Mouse (Mus musculus): ENCODE data around the gene Sdad1. TPM values are rescaled to one million over a fixed set of nuclear protein-coding genes. Genes with fewer than 3 reads are reported as not detected.

The Sdad1 gene
- polyA plus RNA-seq, 1 experiment, result 7.5 TPM

DNA sequence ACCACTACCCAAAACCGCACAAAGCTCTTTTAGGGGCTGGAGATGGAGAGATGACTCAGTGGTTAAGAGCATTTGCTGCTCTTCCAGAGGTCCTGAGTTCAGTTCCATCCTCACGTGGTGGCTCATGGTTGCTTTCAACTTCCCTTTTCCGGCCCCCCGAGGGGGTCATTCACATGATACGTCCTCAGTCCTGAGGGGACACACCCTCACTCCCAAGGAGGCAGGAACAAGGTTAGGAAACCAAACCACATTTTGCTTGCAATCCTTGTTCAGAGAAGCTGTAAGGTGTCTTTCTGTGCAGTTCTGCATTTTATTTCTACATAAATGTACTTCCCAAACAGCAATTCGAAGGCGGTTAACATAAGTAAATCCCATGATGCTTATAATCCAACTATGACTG lies 39.8 kb downstream of the Sdad1 start:
- Histone ChIP-seq H3K4me3 (no peak overlapping the region), H3K36me3 (ENCODE audit: control insufficient read depth, insufficient read depth) (no peaks in the 10 kb centered on the region), H3K4me2 (ENCODE audit: low read depth) (no peak overlapping the region), H3K79me2 (ENCODE audit: control insufficient read depth, insufficient read depth) (no peaks in the 10 kb centered on the region), H3ac (ENCODE audit: control insufficient read depth, insufficient read length) (no peak overlapping the region), H3K27me3 (ENCODE audit: control insufficient read depth, insufficient read depth, insufficient read length) (no peaks in the 10 kb centered on the region)
- no peak for TF ChIP-seq E2F4 (IDR thresholded peaks at IDR 0.05; ENCODE audit: insufficient read depth)
- no peak for TF ChIP-seq MAX (IDR thresholded peaks at IDR 0.05; ENCODE audit: low read depth)
- no peak for TF ChIP-seq USF1 (IDR thresholded peaks at IDR 0.05; ENCODE audit: low read depth)
- TF ChIP-seq POLR2AphosphoS2 (IDR thresholded peaks at IDR 0.05; ENCODE audit: insufficient read length, low read depth), result no peak
- no peak for TF ChIP-seq MYOD1 (IDR thresholded peaks at IDR 0.05; ENCODE audit: control insufficient read depth in 1 of 3, insufficient read length in 2 of 3, low read depth in 2 of 3)
- no peak for TF ChIP-seq POLR2A (IDR thresholded peaks at IDR 0.05; ENCODE audit: insufficient read length, low read depth)
- no peak for TF ChIP-seq TCF12 (IDR thresholded peaks at IDR 0.05; ENCODE audit: insufficient read depth, poor library complexity, severe bottlenecking)
- no peak for TF ChIP-seq CEBPB (IDR thresholded peaks at IDR 0.05; ENCODE audit: insufficient read depth, poor library complexity, severe bottlenecking)
- no peak for TF ChIP-seq MYOG (IDR thresholded peaks at IDR 0.05; ENCODE audit: control insufficient read depth in 1 of 3, insufficient read depth in 1 of 3, insufficient read length in 2 of 3, low read depth in 2 of 3)
- no peak for TF ChIP-seq TCF3 (IDR thresholded peaks at IDR 0.05; ENCODE audit: insufficient read length, low read depth)
- TF ChIP-seq REST (IDR thresholded peaks at IDR 0.05; ENCODE audit: insufficient read depth, insufficient read length), result no peak
- no peak for TF ChIP-seq SRF (IDR thresholded peaks at IDR 0.05; ENCODE audit: control insufficient read depth, insufficient read length, low read depth)

DNA sequence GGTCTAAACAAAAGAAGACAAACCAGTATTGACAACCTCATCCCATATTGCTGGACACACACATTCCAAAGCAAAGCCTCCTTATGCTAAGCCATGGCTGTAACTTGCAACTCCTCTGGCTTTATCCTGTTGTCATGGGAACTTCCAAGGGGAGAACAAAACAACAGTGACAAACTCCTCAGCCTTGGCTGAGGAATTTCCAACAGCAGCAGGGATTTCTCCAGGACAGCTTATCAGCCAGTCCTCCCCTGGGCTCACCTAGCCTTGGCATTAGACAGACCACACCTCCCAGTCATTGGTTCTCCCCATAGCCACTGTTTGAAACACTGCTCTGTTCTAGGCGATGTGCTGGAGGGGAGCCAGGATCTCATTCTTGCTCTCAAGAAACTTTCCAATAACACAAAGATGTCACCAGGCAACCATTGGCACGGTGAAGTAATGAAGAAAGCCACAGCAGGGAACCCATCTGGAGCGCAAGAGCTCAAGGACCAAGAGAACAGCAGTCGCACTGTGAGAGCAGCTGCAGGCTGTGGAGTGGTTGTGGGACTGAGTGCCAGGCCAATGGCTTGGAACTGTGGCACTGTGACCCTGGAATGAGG lies 46.4 kb downstream of the Sdad1 start:
- Histone ChIP-seq H3K36me3 (ENCODE audit: control insufficient read depth, insufficient read depth) (no peaks in the 10 kb centered on the region), H3K27me3 (ENCODE audit: control insufficient read depth, insufficient read depth, insufficient read length) (no peaks in the 10 kb centered on the region), H3K4me2 (ENCODE audit: low read depth) (no peak overlapping the region), H3K4me3 (no peak overlapping the region), H3K79me2 (ENCODE audit: control insufficient read depth, insufficient read depth) (no peaks in the 10 kb centered on the region), H3ac (ENCODE audit: control insufficient read depth, insufficient read length) (no peak overlapping the region)
- TF ChIP-seq TCF12 (IDR thresholded peaks at IDR 0.05; ENCODE audit: insufficient read depth, poor library complexity, severe bottlenecking) (no peak), E2F4 (IDR thresholded peaks at IDR 0.05; ENCODE audit: insufficient read depth) (no peak), REST (IDR thresholded peaks at IDR 0.05; ENCODE audit: insufficient read depth, insufficient read length) (no peak), POLR2AphosphoS2 (IDR thresholded peaks at IDR 0.05; ENCODE audit: insufficient read length, low read depth) (no peak), MAX (IDR thresholded peaks at IDR 0.05; ENCODE audit: low read depth) (no peak), TCF3 (IDR thresholded peaks at IDR 0.05; ENCODE audit: insufficient read length, low read depth) (no peak), USF1 (IDR thresholded peaks at IDR 0.05; ENCODE audit: low read depth) (no peak), POLR2A (IDR thresholded peaks at IDR 0.05; ENCODE audit: insufficient read length, low read depth) (no peak), CEBPB (IDR thresholded peaks at IDR 0.05; ENCODE audit: insufficient read depth, poor library complexity, severe bottlenecking) (no peak), MYOD1 (IDR thresholded peaks at IDR 0.05; ENCODE audit: control insufficient read depth in 1 of 3, insufficient read length in 2 of 3, low read depth in 2 of 3) (no peak), SRF (IDR thresholded peaks at IDR 0.05; ENCODE audit: control insufficient read depth, insufficient read length, low read depth) (no peak), MYOG (IDR thresholded peaks at IDR 0.05; ENCODE audit: control insufficient read depth in 1 of 3, insufficient read depth in 1 of 3, insufficient read length in 2 of 3, low read depth in 2 of 3) (no peak)

DNA sequence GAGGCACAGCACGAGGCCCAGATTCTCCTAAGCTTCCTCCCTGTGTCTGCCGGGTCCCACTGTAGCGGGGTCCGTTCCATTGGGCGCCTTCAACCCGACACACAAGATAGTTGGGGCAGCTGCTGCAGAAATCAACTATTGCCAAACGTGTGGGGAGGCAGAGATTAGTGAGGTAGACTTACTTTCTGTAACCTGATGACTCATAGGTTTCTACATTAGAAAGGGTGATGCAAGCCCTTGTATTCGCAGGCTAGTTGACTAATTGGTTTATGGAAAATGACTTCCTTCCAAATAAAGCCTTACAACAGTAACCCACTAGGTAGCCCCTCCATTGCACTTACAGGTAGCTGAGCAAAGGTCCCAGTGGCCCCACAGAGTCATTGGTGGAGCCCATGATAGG lies 47.6 kb downstream of the Sdad1 start:
- no peaks in the 10 kb centered on the region for H3K79me2 ChIP-seq (ENCODE audit: control insufficient read depth, insufficient read depth)
- no peaks in the 10 kb centered on the region for H3K36me3 ChIP-seq (ENCODE audit: control insufficient read depth, insufficient read depth)
- no peaks in the 10 kb centered on the region for H3K27me3 ChIP-seq (ENCODE audit: control insufficient read depth, insufficient read depth, insufficient read length)
- no peak overlapping the region for H3ac ChIP-seq (ENCODE audit: control insufficient read depth, insufficient read length)
- TF ChIP-seq CEBPB (IDR thresholded peaks at IDR 0.05; ENCODE audit: insufficient read depth, poor library complexity, severe bottlenecking) (peak; percentile 76), TCF12 (IDR thresholded peaks at IDR 0.05; ENCODE audit: insufficient read depth, poor library complexity, severe bottlenecking) (no peak), TCF3 (IDR thresholded peaks at IDR 0.05; ENCODE audit: insufficient read length, low read depth) (no peak), MYOD1 (IDR thresholded peaks at IDR 0.05; ENCODE audit: control insufficient read depth in 1 of 3, insufficient read length in 2 of 3, low read depth in 2 of 3) (peak in 1 of 3 experiments; percentile 35), POLR2AphosphoS2 (IDR thresholded peaks at IDR 0.05; ENCODE audit: insufficient read length, low read depth) (no peak)
- H3K4me3 ChIP-seq, result no peak overlapping the region
- H3K4me2 ChIP-seq (ENCODE audit: low read depth), result no peak overlapping the region

DNA sequence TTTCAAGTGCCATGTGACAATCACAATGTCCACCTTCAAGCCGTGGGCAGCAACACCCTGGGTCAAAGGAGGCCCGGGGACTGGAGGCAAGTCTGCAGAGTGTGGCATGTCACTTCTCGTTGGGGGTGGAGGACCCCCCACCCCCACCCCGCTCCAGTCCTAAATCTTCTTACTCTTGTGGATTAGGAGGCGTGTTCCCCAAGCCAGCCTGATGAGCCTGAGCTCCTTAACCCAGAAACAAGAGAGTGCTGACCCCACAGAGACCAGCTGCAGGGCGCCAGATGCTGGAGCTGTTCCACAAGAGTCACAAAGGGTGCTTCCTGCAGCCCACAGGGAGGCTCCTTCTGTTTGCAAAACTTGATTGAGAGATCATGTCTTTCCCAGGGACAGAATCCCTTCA lies 54.1 kb downstream of the Sdad1 start, which contains the start of gene Ppef2:
TSS of gene Ppef2 (minus strand) at position 61 of the 400 bp plus-strand sequence.
- H3K4me2 ChIP-seq (ENCODE audit: low read depth), result no peak within 1 kb of the TSS
- TF ChIP-seq E2F4 (IDR thresholded peaks at IDR 0.05; ENCODE audit: insufficient read depth) (no peak), CEBPB (IDR thresholded peaks at IDR 0.05; ENCODE audit: insufficient read depth, poor library complexity, severe bottlenecking) (no peak), USF1 (IDR thresholded peaks at IDR 0.05; ENCODE audit: low read depth) (no peak), REST (IDR thresholded peaks at IDR 0.05; ENCODE audit: insufficient read depth, insufficient read length) (no peak), TCF12 (IDR thresholded peaks at IDR 0.05; ENCODE audit: insufficient read depth, poor library complexity, severe bottlenecking) (no peak), MAX (IDR thresholded peaks at IDR 0.05; ENCODE audit: low read depth) (no peak), POLR2AphosphoS2 (IDR thresholded peaks at IDR 0.05; ENCODE audit: insufficient read length, low read depth) (no peak), SRF (IDR thresholded peaks at IDR 0.05; ENCODE audit: control insufficient read depth, insufficient read length, low read depth) (no peak), TCF3 (IDR thresholded peaks at IDR 0.05; ENCODE audit: insufficient read length, low read depth) (no peak), MYOG (IDR thresholded peaks at IDR 0.05; ENCODE audit: control insufficient read depth in 1 of 3, insufficient read depth in 1 of 3, insufficient read length in 2 of 3, low read depth in 2 of 3) (no peak), POLR2A (IDR thresholded peaks at IDR 0.05; ENCODE audit: insufficient read length, low read depth) (no peak), MYOD1 (IDR thresholded peaks at IDR 0.05; ENCODE audit: control insufficient read depth in 1 of 3, insufficient read length in 2 of 3, low read depth in 2 of 3) (no peak)
- H3K79me2 ChIP-seq (ENCODE audit: control insufficient read depth, insufficient read depth), result no peaks in the 10 kb centered on the region
- H3ac ChIP-seq (ENCODE audit: control insufficient read depth, insufficient read length), result no peak within 1 kb of the TSS
- H3K36me3 ChIP-seq (ENCODE audit: control insufficient read depth, insufficient read depth), result no peaks in the 10 kb centered on the region
- no peaks in the 10 kb centered on the region for H3K27me3 ChIP-seq (ENCODE audit: control insufficient read depth, insufficient read depth, insufficient read length)
- H3K4me3 ChIP-seq, result no peak within 1 kb of the TSS
